ENCODE assay signal across 8 mouse cellular contexts in the genomic region with DNA sequence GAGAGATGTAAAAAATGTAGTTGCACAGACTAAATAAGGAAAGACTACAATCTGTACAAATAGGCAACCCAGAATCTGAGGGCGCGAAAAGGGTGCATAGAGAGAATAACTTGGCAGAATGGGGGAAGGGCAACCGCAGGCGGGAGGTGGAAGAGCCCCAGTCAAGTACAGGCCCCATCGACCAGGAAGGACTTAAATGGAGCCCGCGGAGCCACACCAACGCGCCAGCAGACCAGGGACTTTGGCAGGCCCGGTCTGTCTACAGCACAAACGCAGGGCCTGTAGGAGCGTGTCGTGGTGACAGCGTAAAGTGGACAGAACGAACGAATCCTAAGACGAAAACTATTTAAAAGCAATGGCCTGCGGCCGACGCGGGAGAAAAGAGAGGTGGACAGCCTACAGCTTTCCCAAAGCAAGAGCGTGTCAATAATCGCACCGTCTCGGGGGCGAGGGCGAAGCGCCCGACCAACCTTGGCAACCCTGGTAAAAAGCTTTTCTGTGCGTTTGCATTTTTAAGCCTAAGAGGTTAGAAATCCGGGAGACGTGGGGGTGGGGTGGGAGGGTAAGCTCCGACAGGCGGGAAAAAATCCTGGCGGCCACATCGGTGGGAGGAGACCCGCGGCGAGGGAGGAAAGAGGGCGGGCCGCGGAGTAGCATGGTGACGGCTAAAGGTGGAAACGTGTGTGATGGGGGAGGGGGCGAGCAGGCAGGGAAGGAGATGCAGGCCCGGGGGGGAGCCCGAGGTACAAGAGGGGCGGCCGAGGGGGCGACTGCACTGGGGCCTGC. TPM values are rescaled to one million over a fixed set of nuclear protein-coding genes. Genes with fewer than 3 reads are reported as not detected.
A peak's percentile ranks its signal among the peaks of the same experiment; 100 is the strongest.
DNase-seq lines count a peak whose midpoint lies in the region; ATAC-seq and TF ChIP-seq lines count a peak whose summit lies in the region.

No protein-coding gene starts in this region.

- peak overlapping the region; percentile 99 for H3K27ac ChIP-seq in embryonic facial prominence, embryonic 13.5 days
- H3K27ac ChIP-seq in heart, adult 2 months: peak overlapping the region; percentile 96
- H3K27ac ChIP-seq in limb, embryonic 15.5 days: peak overlapping the region; percentile 100
- H3K27ac ChIP-seq in midbrain, postnatal 0 days (ENCODE audit: low read depth, low read length): peak overlapping the region; percentile 99

- intact Hi-C loops in heart, adult 2 months (cut with DNase I): loop anchor here (1.0 to 5.0 kb wide), 4 partner anchors 62 to 540 kb away; a partner anchor contains a TSS

- peak overlapping the region; percentile 94 for H3K4me3 ChIP-seq in embryonic facial prominence, embryonic 13.5 days
- H3K4me3 ChIP-seq in heart, adult 2 months: peak overlapping the region; percentile 94
- H3K4me3 ChIP-seq in limb, embryonic 15.5 days: peak overlapping the region; percentile 92
- peak overlapping the region; percentile 89 for H3K4me3 ChIP-seq in midbrain, postnatal 0 days (ENCODE audit: low read depth, low read length)

- peak overlapping the region; percentile 99 for H3K9ac ChIP-seq in embryonic facial prominence, embryonic 13.5 days
- peak overlapping the region; percentile 100 for H3K9ac ChIP-seq in heart, adult 2 months (ENCODE audit: low read depth, low read length)
- peak overlapping the region; percentile 99 for H3K9ac ChIP-seq in limb, embryonic 15.5 days
- peak overlapping the region; percentile 99 for H3K9ac ChIP-seq in midbrain, postnatal 0 days (replicated peaks; ENCODE audit: low read length, poor library complexity, severe bottlenecking)

- WGBS in embryonic facial prominence, embryonic 13.5 days: under 1% methylated on average over 47 of the region's 50 CpGs
- WGBS in heart, adult 2 months: under 1% methylated on average over 46 of the region's 50 CpGs
- WGBS in limb, embryonic 15.5 days: under 1% methylated on average over 46 of the region's 50 CpGs
- under 1% methylated on average over 40 of the region's 50 CpGs for WGBS in midbrain, postnatal 0 days

- no peak for TF ChIP-seq CTCF in heart, adult 2 months (IDR thresholded peaks at IDR 0.05)
- no peak for TF ChIP-seq CTCF in midbrain, postnatal 0 days (IDR thresholded peaks at IDR 0.05)

- no peaks in the 10 kb centered on the region; the same call in 1 of the 2 replicates for H3K79me2 ChIP-seq in heart, adult 2 months (replicated peaks; ENCODE audit: control insufficient read depth, insufficient read depth, low read length)

- no peak for TF ChIP-seq POLR2A in heart, adult 2 months (IDR thresholded peaks at IDR 0.05; ENCODE audit: insufficient read depth, low read depth, low read length)

- ATAC-seq in embryonic facial prominence, embryonic 13.5 days (ENCODE audit: insufficient number of reproducible peaks, insufficient read depth, low FRiP score, low TSS enrichment, low read depth): peak; percentile 68
- peak; percentile 51 for ATAC-seq in limb, embryonic 15.5 days (ENCODE audit: insufficient number of reproducible peaks, low FRiP score, low TSS enrichment, low read depth)
- ATAC-seq in midbrain, postnatal 0 days (ENCODE audit: low FRiP score): peak; percentile 42

- no peaks in the 10 kb centered on the region for H3K9me3 ChIP-seq in embryonic facial prominence, embryonic 13.5 days
- H3K9me3 ChIP-seq in limb, embryonic 15.5 days: no peaks in the 10 kb centered on the region
- H3K9me3 ChIP-seq in midbrain, postnatal 0 days (ENCODE audit: low read length): no peaks in the 10 kb centered on the region

- no peak for TF ChIP-seq EP300 in heart, adult 2 months (IDR thresholded peaks at IDR 0.05; ENCODE audit: insufficient read depth, low read depth, low read length)

- peaks cover 21% of the 10 kb centered on the region for H3K4me1 ChIP-seq in embryonic facial prominence, embryonic 13.5 days
- H3K4me1 ChIP-seq in heart, adult 2 months (ENCODE audit: control insufficient read depth, insufficient read depth, low read length): peaks cover 9% of the 10 kb centered on the region
- H3K4me1 ChIP-seq in limb, embryonic 15.5 days: peaks cover 19% of the 10 kb centered on the region
- peaks cover 7% of the 10 kb centered on the region; the same call in 1 of the 2 replicates for H3K4me1 ChIP-seq in midbrain, postnatal 0 days (ENCODE audit: insufficient read depth, low read length)

- H3K27me3 ChIP-seq in embryonic facial prominence, embryonic 13.5 days: no peaks in the 10 kb centered on the region
- H3K27me3 ChIP-seq in heart, adult 2 months (ENCODE audit: control insufficient read depth, insufficient read depth, low read length): no peaks in the 10 kb centered on the region
- no peaks in the 10 kb centered on the region for H3K27me3 ChIP-seq in limb, embryonic 15.5 days
- H3K27me3 ChIP-seq in midbrain, postnatal 0 days (ENCODE audit: insufficient read depth, low read length): no peaks in the 10 kb centered on the region

- peak; percentile 86 for DNase-seq in 3T3-L1 (ENCODE audit: low read depth, low spot score)
- peak; percentile 89 to 91 for DNase-seq in adrenal gland, postnatal 36 days
- peak; percentile 86 for DNase-seq in heart, adult 2 months
- DNase-seq in kidney, adult 8-10 months: peak; percentile 86 to 87
- DNase-seq in midbrain, postnatal 0 days (ENCODE audit: low spot score): peak; percentile 75
- peak; percentile 74 to 83 for DNase-seq in spleen, postnatal 4 days (ENCODE audit: low spot score in 2 of 2)

- H3K4me2 ChIP-seq in embryonic facial prominence, embryonic 13.5 days: peak overlapping the region; percentile 84
- H3K4me2 ChIP-seq in limb, embryonic 15.5 days: peak overlapping the region; percentile 63
- H3K4me2 ChIP-seq in midbrain, postnatal 0 days (ENCODE audit: low read depth, low read length, poor library complexity, severe bottlenecking): peak overlapping the region; percentile 66

- H3K36me3 ChIP-seq in embryonic facial prominence, embryonic 13.5 days: peaks cover 8% of the 10 kb centered on the region; the same call in 1 of the 2 replicates
- peaks cover 35% of the 10 kb centered on the region for H3K36me3 ChIP-seq in heart, adult 2 months (ENCODE audit: control insufficient read depth, insufficient read depth, low read length)
- H3K36me3 ChIP-seq in limb, embryonic 15.5 days: no peaks in the 10 kb centered on the region
- H3K36me3 ChIP-seq in midbrain, postnatal 0 days (ENCODE audit: insufficient read depth, low read length): no peaks in the 10 kb centered on the region

RNA-seq across cellular contexts. Expression of a gene that starts 1.0 kb away (rescaled TPM):
- 100 to 1,000 TPM; 131 to 138 TPM for total RNA-seq in adrenal gland, postnatal 36 days (2021)
- 245 and 246 TPM in 2 replicates for polyA plus RNA-seq in embryonic facial prominence, embryonic 13.5 days (2015; fragmentation: Nextera tagmentation; extraction: Ambion mirVana)
- 10 to 100 TPM; 83.0 to 90.3 TPM for total RNA-seq in heart, adult 2 months (2021)
- 10.2 and 14.3 TPM in 2 replicates for polyA plus RNA-seq in heart, adult 2 months (2012; rRNA removed)
- 134 and 153 TPM in 2 replicates for polyA plus RNA-seq in limb, embryonic 15.5 days (2015; fragmentation: Nextera tagmentation; extraction: Ambion mirVana)
- total RNA-seq in midbrain, postnatal 0 days (2014; rRNA removed): 35.9 and 46.8 TPM in 2 replicates
- polyA plus RNA-seq in midbrain, postnatal 0 days (2015; fragmentation: Nextera tagmentation; extraction: Ambion mirVana): 75.3 and 85.1 TPM in 2 replicates

RNA-seq across cellular contexts. Expression of a gene that starts 1.2 kb away (rescaled TPM):
- total RNA-seq in adrenal gland, postnatal 36 days (2021): 1 to 10 TPM; 1.2 to 2.2 TPM
- 3.2 and 3.4 TPM in 2 replicates for polyA plus RNA-seq in embryonic facial prominence, embryonic 13.5 days (2015; fragmentation: Nextera tagmentation; extraction: Ambion mirVana)
- 1 to 10 TPM; 1.1 to 1.2 TPM for total RNA-seq in heart, adult 2 months (2021)
- polyA plus RNA-seq in heart, adult 2 months (2012; rRNA removed): 0.84 TPM in 1 of 2 replicates, not detected in the other
- polyA plus RNA-seq in limb, embryonic 15.5 days (2015; fragmentation: Nextera tagmentation; extraction: Ambion mirVana): 1.7 and 2.2 TPM in 2 replicates
- 7.0 and 10.0 TPM in 2 replicates for total RNA-seq in midbrain, postnatal 0 days (2014; rRNA removed)
- polyA plus RNA-seq in midbrain, postnatal 0 days (2015; fragmentation: Nextera tagmentation; extraction: Ambion mirVana): 2.8 and 3.2 TPM in 2 replicates

Comparison
In these comparisons a context has a peak if more than half of its experiments do, and no peak if none do; other contexts are left out.
1. Peak in every context shown above with its lines: DNase-seq, ATAC-seq, H3K4me3 ChIP-seq and H3K27ac ChIP-seq.